Mouse (Mus musculus): Measurements from ENCODE around the gene Gm9611.
"Not testable (repeated sequence)": the region's sequence is repeated elsewhere in the genome, so short reads cannot be mapped to it uniquely, and the experiment has no call there.

Gene Gm9611

DNA sequence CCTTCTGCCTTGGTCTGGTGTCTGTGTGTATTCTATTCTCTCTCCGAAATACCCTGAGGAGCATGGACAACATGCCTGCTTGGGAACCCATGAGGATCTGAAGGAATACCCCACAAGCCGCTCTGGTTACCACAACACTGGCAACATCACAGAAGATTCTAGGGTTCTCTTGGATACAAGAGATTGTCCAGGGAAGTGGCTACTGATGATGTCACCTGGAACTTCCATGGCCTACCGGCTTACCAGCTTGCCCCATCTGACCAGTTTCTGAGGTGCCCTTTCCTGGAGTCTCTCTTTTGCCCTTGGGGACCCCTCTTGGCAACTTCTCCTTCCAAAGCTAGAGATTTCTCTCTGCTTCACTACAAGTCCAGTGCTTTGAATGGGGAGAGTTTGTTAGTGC is at the start of gene Gm9611:
Gene Gm9611, minus strand, starts transcription at position 101 of the 400 bp plus-strand sequence.
- not testable (repeated sequence) for DNase-seq (ENCODE audit: low spot score in 2 of 2)

- not testable (repeated sequence) for DNase-seq (ENCODE audit: low spot score in 2 of 2)
Measured at GRCm38 (mm10) chr14:42309910-42310309, 12.8 kb upstream of the Gm9611 start, which contains the start of gene Gm7995. TSS of gene Gm7995 (plus strand) at chr14:42310210.

GRCm38 (mm10) chr14:42259948-42260347 is 37.2 kb downstream of the Gm9611 start, which contains the start of gene Gm17026:
TSS of gene Gm17026 (minus strand) at chr14:42260048.
- DNase-seq (ENCODE audit: low spot score in 2 of 2) = not testable (repeated sequence)
